Mouse (Mus musculus): ENCODE measurements around the gene Pola2. TPM values are rescaled to one million over a fixed set of nuclear protein-coding genes. Genes with fewer than 3 reads are reported as not detected.

Pola2 gene
- total RNA-seq, 4 experiments from 2014 or later = 4.4 to 6.6 (median 5.6) TPM

GRCm38 (mm10) chr19:5965910-5966309 is 1.9 kb upstream of the Pola2 start:
- no peak for DNase-seq (ENCODE audit: low spot score in 2 of 2)

- DNase-seq (ENCODE audit: low spot score in 2 of 2) = peak in 1 of 2 experiments; percentile 39
These were observed 1.3 kb upstream of the Pola2 start for GRCm38 (mm10) chr19:5965280-5965679.

DNA sequence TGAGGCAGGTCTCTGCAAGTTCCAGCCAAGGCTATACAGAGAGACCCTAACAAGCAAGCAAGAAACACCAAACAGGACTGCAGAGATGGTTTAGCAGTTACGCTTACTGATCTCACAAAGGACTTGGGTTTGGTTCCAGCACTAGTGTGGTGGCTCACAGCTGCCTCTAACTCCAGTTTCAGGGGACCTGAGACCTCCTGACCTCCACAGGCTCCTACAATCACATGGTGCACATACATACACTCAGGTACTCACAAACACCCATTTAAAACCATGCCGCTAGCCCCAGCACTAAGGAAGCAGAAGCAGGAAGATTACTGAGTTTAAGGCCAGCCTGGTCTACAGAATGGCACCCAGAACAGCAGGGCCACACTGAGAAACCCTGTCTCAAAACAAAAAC is 802 bp upstream of the Pola2 start:
- no peak for DNase-seq (ENCODE audit: low spot score in 2 of 2)

GRCm38 (mm10) chr19:5962651-5963050 is 1.4 kb downstream of the Pola2 start:
- DNase-seq (ENCODE audit: low spot score in 2 of 2) = no peak

GRCm38 (mm10) chr19:5957371-5957770 is 6.6 kb downstream of the Pola2 start:
- no peak for DNase-seq (ENCODE audit: low spot score in 2 of 2)

DNA sequence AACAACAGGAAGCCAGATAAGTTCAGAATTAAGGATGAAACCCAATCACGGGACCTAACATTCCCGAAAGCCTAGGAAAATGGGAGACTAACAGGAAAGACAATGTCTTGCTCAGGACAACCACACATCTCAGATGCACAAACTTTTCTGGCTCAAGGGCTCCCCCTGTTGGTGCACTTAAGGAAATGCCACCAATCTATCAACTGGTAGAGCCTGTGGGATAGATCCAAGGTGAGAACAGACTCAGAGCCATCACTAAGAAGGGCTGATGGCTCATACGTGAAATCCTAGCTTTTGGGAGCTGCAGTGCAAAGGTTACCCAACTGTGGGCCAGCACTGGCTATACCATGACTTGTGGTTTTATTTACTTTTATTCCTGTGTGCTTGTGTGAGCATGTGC is 7.3 kb downstream of the Pola2 start:
- peak; percentile 36 to 39 for DNase-seq (ENCODE audit: low spot score in 2 of 2)

- DNase-seq (ENCODE audit: low spot score in 2 of 2) = no peak
These were observed 8.0 kb downstream of the Pola2 start for GRCm38 (mm10) chr19:5955704-5956670.

- no peak for DNase-seq (ENCODE audit: low spot score in 2 of 2)
These were observed 9.1 kb downstream of the Pola2 start for GRCm38 (mm10) chr19:5954936-5955335.

GRCm38 (mm10) chr19:5954031-5954710 is 9.8 kb downstream of the Pola2 start:
- DNase-seq (ENCODE audit: low spot score in 2 of 2) = no peak

DNA sequence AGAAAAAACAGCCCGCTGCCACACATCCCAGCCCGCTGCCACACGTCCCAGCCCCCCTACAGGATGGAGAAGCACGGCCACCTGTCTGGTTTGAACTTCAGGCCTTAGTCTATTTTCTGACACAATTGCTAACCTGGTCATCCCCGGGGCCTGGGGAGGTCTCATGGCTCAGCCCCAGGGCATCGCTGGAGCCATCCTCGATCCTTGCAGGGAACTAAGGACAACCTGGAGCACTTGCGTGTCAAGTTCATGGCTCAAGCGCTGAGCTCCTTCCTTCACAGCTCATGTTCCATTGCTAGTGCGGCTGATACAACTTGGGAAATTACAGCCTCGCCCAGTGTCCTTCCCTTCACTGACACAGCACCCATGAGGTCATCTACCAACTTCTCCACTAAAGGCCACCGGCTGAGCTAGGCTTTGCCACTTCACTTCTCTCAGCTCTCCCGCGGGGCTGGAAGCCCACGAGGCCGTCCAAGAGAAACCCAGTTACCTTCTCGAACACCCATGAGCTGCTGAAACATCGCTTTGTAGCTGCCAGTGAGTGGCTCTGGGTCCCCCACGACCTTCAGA is 10.7 kb downstream of the Pola2 start:
- no peak for DNase-seq (ENCODE audit: low spot score in 2 of 2)

DNA sequence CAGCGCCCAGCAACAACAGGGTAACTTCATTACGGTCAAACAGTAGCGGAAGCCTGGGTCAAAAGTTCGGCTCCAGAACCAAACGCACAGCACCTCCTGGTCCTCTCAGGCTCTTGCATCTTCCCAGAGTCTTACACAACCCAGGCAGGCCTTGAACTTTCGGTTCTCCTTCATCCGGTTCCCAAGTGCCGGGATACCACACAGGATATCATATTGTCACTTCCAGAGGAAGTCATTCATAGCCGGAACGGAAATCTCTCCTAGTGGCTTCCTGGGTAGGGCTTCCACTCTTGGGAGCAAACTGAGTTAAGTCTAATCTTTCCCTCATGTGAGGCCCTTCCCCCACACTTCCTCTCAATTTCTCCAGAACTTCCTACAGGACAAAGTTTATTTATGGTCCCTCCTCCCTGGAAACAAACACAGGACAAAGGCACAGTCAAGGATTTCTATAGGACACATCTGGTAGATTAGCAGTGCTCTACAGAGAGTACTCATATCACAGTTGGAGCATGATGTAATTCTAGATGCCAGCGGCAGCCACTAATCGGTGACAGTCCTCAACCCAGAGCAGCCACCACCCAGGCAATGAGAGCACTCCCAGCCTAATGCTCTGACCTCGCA is 11.8 kb downstream of the Pola2 start:
- DNase-seq (ENCODE audit: low spot score in 2 of 2) = no peak

GRCm38 (mm10) chr19:5951631-5952030 is 12.4 kb downstream of the Pola2 start:
- no peak for DNase-seq (ENCODE audit: low spot score in 2 of 2)

GRCm38 (mm10) chr19:5950218-5950617 is 13.8 kb downstream of the Pola2 start:
- DNase-seq (ENCODE audit: low spot score in 2 of 2) = no peak

DNA sequence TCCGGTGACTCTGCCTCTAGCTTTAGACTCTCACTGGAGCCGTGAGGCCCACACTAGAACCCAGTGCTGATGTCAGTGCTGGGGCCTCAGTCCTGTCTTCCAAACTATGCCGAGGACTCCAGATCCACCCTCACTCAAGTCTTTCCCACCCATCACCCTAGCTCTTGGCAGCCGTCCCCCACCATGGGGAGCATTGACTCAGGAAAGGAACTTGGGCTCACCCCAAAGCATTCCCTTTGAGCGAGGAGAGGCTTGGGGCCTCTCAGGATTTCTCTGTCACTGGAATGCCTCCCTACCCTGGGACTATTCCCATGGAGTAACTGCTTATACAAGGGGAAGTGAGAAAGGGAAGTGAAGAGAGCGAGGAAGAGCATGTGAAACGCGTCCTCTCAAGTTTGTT is 18.1 kb downstream of the Pola2 start:
- DNase-seq (ENCODE audit: low spot score in 2 of 2) = no peak

GRCm38 (mm10) chr19:5945027-5945426 is 19.0 kb downstream of the Pola2 start:
- peak in 1 of 2 experiments; percentile 63 for DNase-seq (ENCODE audit: low spot score in 2 of 2)

DNA sequence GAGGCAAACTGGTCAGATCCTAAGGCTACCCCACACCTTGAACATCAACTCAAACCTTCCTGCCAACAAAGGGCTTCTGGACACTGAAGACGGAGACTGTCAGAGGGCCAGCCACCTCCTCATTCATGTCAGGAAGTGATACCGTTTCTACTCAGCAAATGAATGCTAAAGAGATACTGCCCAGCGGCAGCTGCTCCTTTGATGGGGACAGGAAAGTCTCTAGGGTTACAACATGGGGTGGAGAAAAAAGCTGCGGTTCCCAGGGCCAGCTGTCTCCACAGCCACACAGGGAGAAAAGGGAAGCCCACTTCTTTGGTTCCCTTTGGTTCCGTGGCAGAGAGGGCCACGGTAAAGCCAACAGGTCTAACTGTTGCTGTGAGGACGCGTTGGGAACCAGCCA is 19.9 kb downstream of the Pola2 start:
- no peak for DNase-seq (ENCODE audit: low spot score in 2 of 2)

DNA sequence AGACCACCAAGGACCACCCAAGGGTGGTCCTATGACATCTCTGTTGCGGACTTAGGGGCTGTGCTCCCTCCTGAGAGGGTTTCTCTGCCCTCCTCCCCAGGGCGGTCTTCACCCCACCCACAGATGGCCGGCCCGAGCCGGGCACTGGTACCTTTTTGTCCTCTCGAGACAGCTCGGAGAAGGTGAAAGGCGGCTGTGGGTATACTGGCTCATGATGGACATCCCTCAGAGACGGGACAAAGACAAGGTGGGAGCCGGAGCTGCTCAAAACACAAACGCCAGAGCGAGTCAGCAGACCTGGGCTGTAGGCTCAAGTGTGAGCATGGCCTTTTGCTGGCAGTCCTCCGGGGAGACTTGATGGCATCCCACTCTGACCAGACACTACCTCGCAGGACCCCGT is 20.6 kb downstream of the Pola2 start:
- no peak for DNase-seq (ENCODE audit: low spot score in 2 of 2)

DNA sequence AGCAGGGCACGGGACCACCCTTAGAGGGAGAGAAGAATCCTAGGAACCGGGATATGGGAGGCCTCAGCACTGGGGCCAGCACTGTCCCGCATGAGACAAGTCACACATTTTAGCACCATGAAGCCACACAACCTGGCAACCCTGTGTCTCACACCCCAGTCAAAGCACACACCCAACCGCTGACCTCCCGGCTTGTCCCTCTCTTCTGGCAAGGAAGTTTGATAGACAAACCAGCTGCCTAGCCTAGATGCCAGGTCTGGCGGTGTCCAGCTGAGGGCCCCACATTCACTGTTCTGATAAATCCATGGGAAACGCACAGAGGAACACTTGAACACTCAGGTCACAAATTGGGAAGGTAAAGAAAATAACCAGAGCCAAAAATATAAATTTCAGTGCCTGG is 21.4 kb downstream of the Pola2 start:
- DNase-seq (ENCODE audit: low spot score in 2 of 2) = no peak

- DNase-seq (ENCODE audit: low spot score in 2 of 2) = no peak
These were observed 23.3 kb downstream of the Pola2 start for GRCm38 (mm10) chr19:5940656-5941055.

- no peak for DNase-seq (ENCODE audit: low spot score in 2 of 2)
These were observed 23.8 kb downstream of the Pola2 start for GRCm38 (mm10) chr19:5940173-5940572.

DNA sequence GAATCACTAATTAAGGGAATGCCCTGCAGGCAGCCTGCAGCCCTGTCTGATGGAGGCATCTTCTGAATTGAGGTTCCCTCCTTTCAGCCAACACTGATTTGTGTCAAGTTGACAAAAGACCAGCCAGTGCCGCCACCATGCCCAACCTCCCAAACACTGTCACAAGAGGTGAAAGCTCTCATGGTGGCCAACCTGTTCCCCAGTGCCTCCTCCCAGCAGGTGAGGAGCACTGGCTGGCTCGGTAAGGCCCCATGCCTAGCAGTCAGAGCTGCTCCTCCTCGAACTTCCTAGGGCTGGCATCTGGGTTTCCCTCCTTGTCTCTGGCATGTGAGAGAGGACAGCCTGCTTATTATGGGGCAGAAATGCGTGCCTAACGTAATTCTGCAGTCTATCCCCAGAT is 24.3 kb downstream of the Pola2 start:
- no peak for DNase-seq (ENCODE audit: low spot score in 2 of 2)

DNA sequence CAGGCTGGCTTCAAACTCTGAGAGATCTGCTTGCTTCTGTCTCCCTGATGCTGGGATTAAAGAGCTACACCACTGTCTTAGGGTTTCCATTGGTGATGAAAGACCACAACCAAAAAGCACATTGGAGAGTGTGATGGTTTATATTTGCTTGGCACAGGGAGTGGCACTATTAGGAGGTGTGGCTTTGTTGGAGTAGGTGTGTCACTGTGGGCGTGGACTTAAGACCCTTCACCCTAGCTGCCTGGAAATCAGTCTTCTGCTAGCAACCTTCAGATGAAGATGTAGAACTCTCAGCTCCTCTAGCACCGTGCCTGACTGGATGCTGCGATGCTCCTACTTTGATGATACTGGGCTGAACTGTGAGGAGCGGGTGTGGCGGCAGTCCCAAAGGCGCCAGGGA is 25.5 kb downstream of the Pola2 start:
- DNase-seq (ENCODE audit: low spot score in 2 of 2) = no peak

All from left cerebral cortex, adult 8-10 months (tissue).